Mouse (Mus musculus) adrenal gland (tissue): ENCODE measurements around the gene Pigb.

Experiments used
- intact Hi-C: fragments of 180-260 bp; cut with DNase I; formaldehyde crosslinking; loops from one replicate; pipeline ENCODE4 v1.15.1; 2025

The Pigb gene

GRCm38 (mm10) chr9:73047906-73048305 is 7.7 kb upstream of the Pigb start:
- intact Hi-C loops = no loop called here

- intact Hi-C loops = no loop called here
Observed at GRCm38 (mm10) chr9:73045711-73046110, 5.5 kb upstream of the Pigb start.

GRCm38 (mm10) chr9:73045204-73045603 is 5.0 kb upstream of the Pigb start:
- intact Hi-C loops = no loop called here

- intact Hi-C loops = loop anchor here (1.0 to 5.0 kb wide), 2 partner anchors 47 to 77 kb away; no protein-coding TSS in a partner anchor
Observed at GRCm38 (mm10) chr9:73044146-73045079, 4.2 kb upstream of the Pigb start, which contains the start of gene Rab27a. Gene Rab27a, plus strand, starts transcription at chr9:73044854.

- intact Hi-C loops = no loop called here
Observed at GRCm38 (mm10) chr9:73039222-73039945, 794 bp downstream of the Pigb start.

DNA sequence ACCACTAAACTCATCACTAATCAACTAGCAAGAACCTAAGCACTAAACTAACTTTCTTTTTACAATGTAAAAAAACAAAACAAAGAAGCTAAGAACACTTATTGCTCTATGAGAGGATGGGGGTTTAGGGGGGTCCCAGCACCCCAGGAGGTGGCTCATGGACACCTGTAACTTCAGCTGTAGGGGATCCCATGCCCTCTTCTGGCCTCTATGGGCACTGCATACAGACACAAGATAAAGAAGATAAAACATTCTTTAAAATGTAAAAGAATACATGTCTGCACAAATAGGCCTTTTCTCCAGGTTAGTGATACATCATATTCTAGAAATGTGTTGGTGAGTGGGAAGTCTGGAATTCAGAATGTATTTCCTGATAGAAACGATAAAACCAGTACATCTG is 6.8 kb downstream of the Pigb start:
- intact Hi-C loops = no loop called here

DNA sequence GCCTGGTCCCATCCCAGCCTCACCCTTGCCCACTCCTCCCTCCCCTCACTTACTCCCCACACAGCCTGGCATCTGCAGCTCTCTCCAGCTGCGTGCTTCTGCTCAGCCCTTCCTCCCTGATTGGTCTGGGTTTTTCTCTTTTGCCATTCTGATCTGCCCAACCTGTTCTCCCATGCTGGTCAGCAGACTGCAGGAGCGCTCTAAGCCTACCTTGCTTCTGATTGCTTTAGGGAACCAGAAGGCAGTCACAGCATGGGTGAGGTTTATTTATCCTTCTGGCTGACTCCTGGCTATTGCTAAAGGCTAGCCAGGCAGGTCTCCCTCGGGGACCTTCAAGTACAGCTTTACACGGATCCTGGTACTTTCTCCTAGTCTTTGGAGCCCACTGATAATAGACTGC is 8.8 kb downstream of the Pigb start:
- intact Hi-C loops = no loop called here

GRCm38 (mm10) chr9:73030443-73030842 is 9.7 kb downstream of the Pigb start:
- intact Hi-C loops = no loop called here

- intact Hi-C loops = no loop called here
Observed at GRCm38 (mm10) chr9:73025818-73026636, 14.2 kb downstream of the Pigb start.

GRCm38 (mm10) chr9:73020566-73021097 is 19.5 kb downstream of the Pigb start:
- intact Hi-C loops = no loop called here

GRCm38 (mm10) chr9:73019841-73020240 is 20.3 kb downstream of the Pigb start:
- intact Hi-C loops = no loop called here

GRCm38 (mm10) chr9:73014724-73015123 is 25.5 kb downstream of the Pigb start:
- intact Hi-C loops = no loop called here

DNA sequence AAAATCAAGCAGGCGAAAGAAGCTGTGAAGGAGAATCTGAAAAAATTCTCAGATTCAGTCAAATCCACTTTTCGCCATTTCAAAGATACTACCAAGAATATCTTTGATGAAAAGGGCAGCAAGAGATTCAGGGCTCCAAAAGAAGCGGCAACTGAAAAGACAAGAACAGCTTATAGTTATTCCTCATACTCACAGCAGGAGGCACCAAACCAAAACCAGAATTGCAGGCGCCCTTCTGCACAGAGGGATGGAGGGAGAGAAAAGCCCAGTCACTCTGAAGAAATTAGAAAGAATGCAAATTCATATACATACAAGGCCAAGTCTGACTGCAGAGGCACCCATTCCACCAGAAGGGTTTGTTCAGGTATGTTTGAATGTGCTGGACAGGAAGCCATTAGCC is 27.5 kb downstream of the Pigb start:
- intact Hi-C loops = no loop called here

DNA sequence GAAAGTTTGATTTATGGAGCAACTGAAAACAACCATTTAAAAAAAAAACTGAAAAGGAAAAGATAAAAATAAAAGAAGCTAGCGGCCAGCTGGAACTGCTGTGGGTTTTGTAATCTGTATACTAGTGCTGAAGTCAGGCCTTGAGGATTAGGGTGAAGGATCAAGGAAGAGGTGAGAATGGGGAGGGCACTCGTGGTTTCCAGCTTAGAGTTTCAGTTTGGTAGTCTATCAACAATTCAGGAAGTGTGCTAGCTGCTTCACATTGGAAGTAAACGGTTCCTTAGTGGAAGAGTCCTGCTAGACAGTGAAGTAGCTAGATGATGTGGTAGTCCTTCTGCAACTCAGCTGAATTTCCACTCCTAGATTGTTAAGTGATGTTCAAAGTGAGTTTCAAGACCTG is 31.8 kb downstream of the Pigb start:
- intact Hi-C loops = no loop called here

GRCm38 (mm10) chr9:73006175-73006574 is 34.0 kb downstream of the Pigb start:
- intact Hi-C loops = no loop called here

- intact Hi-C loops = no loop called here
Observed at GRCm38 (mm10) chr9:73005106-73005505, 35.1 kb downstream of the Pigb start.

DNA sequence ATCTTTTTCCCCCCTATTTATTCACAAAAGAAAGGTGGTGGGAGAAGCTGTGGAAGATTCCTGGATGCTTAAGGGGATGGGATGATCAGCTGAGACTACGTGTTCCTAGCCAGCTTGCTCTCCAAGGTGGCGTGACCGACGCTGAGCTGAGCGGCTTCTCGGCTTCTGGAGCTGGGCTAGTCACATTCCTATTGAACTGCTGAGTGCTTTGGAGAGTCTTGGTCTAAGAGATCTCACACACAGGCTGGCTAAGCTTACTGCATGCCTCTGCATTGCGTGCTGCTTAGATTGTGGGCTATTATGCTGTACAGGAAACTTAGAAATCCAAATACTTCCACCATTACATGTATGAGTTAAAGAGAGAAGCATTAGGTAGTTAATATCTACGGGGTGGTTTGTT is 36.1 kb downstream of the Pigb start:
- intact Hi-C loops = no loop called here

- intact Hi-C loops = no loop called here
Observed at GRCm38 (mm10) chr9:73002177-73002576, 38.0 kb downstream of the Pigb start.

DNA sequence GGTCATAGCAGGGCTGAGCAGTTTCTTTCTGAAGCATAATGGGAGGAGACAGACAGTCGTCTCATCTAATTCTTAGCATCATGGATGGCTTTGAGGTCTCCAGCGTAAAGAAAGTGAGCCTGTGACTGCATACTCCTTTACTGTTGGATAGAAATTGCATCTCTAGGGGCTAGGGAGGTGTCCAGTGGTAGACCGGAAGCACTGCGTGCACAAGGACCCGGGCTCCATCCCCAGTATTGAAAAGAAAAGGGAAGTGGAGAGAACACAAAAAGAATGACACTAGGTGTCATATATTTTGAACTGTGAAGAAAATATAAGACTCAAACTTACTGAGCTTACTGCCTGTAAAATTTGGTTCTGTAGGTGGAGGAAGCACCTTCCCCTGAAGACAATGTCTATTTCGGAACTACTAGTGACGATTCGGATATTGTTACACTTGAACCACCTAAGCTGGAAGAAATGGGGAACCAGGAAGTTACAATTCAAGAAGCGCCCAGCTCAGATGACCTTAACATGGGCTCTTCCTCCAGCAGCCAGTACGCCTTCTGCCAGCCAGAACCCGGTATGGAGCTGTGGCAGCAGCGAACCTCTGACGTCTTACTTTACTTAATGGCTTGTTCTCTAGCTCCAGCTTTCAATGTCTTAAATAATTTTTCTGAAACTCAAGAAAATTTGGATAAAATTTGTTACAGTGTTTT is 38.7 kb downstream of the Pigb start:
- intact Hi-C loops = no loop called here

GRCm38 (mm10) chr9:73000487-73000886 is 39.7 kb downstream of the Pigb start:
- intact Hi-C loops = no loop called here

DNA sequence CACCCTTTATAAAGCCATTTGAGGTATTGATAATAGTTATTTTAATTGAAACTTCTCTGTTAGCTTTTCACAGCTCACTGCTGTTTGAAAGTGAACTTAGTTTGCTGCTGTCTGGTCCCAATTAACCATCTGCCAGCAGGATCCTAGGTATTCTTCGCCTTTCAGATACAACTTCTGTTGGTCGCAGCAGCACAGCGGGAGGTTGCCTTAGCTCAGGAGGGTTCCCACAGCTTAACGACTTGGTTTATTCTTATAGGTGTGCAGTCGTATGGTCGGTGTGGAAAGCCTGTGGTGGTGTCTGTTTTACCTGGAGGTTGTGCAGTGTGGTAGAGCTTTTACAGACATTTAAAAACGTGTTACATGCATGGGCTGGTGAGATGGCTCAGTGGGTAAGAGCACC is 43.4 kb downstream of the Pigb start:
- intact Hi-C loops = no loop called here
